Mouse (Mus musculus): ENCODE measurements around the gene Rbbp5. TPM values are rescaled to one million over a fixed set of nuclear protein-coding genes. Genes with fewer than 3 reads are reported as not detected.

Rbbp5 gene
- total and polyA plus RNA-seq, 3 experiments, result 33.3 to 43.5 TPM; not detected in 1

DNA sequence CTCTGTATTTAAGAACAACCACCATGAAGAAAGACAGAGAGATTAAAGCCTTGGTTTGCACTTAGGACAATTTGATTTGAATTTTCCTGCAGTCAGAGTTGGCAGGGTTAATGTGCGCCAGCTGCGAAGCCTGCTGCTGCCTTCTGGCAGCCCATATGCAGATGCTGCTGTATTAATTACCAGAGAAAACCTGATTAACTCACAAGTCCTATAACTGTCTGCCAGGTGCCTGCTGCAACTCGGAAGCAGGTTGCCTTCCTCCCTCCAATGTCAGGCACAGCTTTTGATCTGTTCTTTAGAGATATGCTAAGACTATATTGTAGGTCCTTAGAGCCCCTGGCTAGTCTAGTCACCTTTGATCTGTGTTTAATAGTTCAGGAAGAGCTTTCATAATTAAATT, 46.3 kb upstream of the Rbbp5 start:
- H3K79me2 ChIP-seq (ENCODE audit: control insufficient read depth, insufficient read depth, low read length, poor library complexity), result no peaks in the 10 kb centered on the region
- H3K9ac ChIP-seq (ENCODE audit: control insufficient read depth, low read depth, low read length, poor library complexity, severe bottlenecking), result no peak overlapping the region
- no peaks in the 10 kb centered on the region for H3K9me3 ChIP-seq (replicated peaks; ENCODE audit: insufficient read depth, low read length)
- no peaks in the 10 kb centered on the region for H3K4me1 ChIP-seq (ENCODE audit: control insufficient read depth in 1 of 2, insufficient read depth in 2 of 2, low read length in 2 of 2)
- H3K27ac ChIP-seq (ENCODE audit: control insufficient read depth, low read depth, low read length), result no peak overlapping the region
- H3K4me3 ChIP-seq (ENCODE audit: control insufficient read depth in 1 of 2, insufficient read depth in 1 of 2, low read depth in 2 of 2, low read length in 2 of 2), result no peak overlapping the region
- H3K27me3 ChIP-seq (ENCODE audit: control insufficient read depth in 1 of 2, insufficient read depth in 2 of 2, low read length in 2 of 2), result no peaks in the 10 kb centered on the region
- DNase-seq (ENCODE audit: low read depth, low spot score), result no peak
- TF ChIP-seq TBP (IDR thresholded peaks at IDR 0.05; ENCODE audit: low read depth, low read length), result no peak
- TF ChIP-seq ZNF384 (IDR thresholded peaks at IDR 0.05; ENCODE audit: low read depth, low read length), result no peak
- TF ChIP-seq HCFC1 (IDR thresholded peaks at IDR 0.05; ENCODE audit: low read depth, low read length), result no peak
- TF ChIP-seq ZC3H11A (IDR thresholded peaks at IDR 0.05; ENCODE audit: low read depth, low read length), result no peak
- no peak for TF ChIP-seq BHLHE40 (IDR thresholded peaks at IDR 0.05; ENCODE audit: borderline replicate concordance, low read depth, low read length)
- TF ChIP-seq ZKSCAN1 (IDR thresholded peaks at IDR 0.05; ENCODE audit: low read depth, low read length), result no peak
- no peak for TF ChIP-seq SMC3 (IDR thresholded peaks at IDR 0.05; ENCODE audit: low read depth, low read length)
- TF ChIP-seq USF2 (IDR thresholded peaks at IDR 0.05; ENCODE audit: borderline replicate concordance in 1 of 2, insufficient read depth in 1 of 2, low read depth in 1 of 2, low read length in 2 of 2), result no peak
- TF ChIP-seq MEF2A (IDR thresholded peaks at IDR 0.05; ENCODE audit: extremely low read depth, insufficient replicate concordance, low read depth, low read length, poor library complexity, severe bottlenecking), result no peak
- TF ChIP-seq MXI1 (IDR thresholded peaks at IDR 0.05; ENCODE audit: low read depth, low read length), result no peak
- TF ChIP-seq CTCF (IDR thresholded peaks at IDR 0.05 in 2 of 3, conservative IDR thresholded peaks at IDR 0.05 in 1 of 3; ENCODE audit: control insufficient read depth in 1 of 3, insufficient read depth in 1 of 3, low read depth in 2 of 3, low read length in 3 of 3, poor library complexity in 1 of 3, severe bottlenecking in 1 of 3), result no peak
- TF ChIP-seq MAX (IDR thresholded peaks at IDR 0.05; ENCODE audit: low read length), result no peak
- TF ChIP-seq UBTF (IDR thresholded peaks at IDR 0.05; ENCODE audit: borderline replicate concordance, insufficient read depth, low read depth, low read length), result no peak
- 0 out of 4 replicates have a peak, but pooled peaks cover 0 to 1% of the 10 kb centered on the region in 2 experiments for H3K36me3 ChIP-seq (ENCODE audit: control insufficient read depth in 1 of 2, insufficient read depth in 2 of 2, low read length in 2 of 2)

DNA sequence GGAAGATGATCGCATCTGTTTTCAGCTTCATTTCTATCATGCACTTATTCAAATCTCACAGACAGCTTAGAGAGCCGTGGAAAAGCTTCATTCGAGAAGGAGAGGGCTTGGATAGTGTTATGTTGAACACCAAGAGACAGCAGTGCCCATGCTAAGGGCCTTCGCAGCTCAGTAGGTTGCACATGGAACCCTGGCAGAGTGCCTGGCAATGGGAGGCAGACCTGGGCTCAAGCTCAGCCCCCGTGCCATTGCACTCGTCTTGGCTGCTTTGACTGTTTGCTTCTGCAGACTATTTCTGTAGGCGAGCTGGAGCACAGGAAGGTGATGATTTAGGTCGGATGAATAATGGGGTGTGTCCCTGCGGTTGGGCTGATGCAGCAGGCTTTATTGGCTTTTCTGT, 45.4 kb upstream of the Rbbp5 start:
- H3K79me2 ChIP-seq (ENCODE audit: control insufficient read depth, insufficient read depth, low read length, poor library complexity), result no peaks in the 10 kb centered on the region
- no peaks in the 10 kb centered on the region for H3K27me3 ChIP-seq (ENCODE audit: control insufficient read depth in 1 of 2, insufficient read depth in 2 of 2, low read length in 2 of 2)
- no peak overlapping the region for H3K27ac ChIP-seq (ENCODE audit: control insufficient read depth, low read depth, low read length)
- no peak overlapping the region for H3K9ac ChIP-seq (ENCODE audit: control insufficient read depth, low read depth, low read length, poor library complexity, severe bottlenecking)
- H3K4me1 ChIP-seq (ENCODE audit: control insufficient read depth in 1 of 2, insufficient read depth in 2 of 2, low read length in 2 of 2), result 0 out of 4 replicates have a peak, but pooled peaks cover 0 to 3% of the 10 kb centered on the region in 2 experiments
- peaks cover 1 to 2% of the 10 kb centered on the region in 2 experiments; a peak in 2 of 4 replicates for H3K36me3 ChIP-seq (ENCODE audit: control insufficient read depth in 1 of 2, insufficient read depth in 2 of 2, low read length in 2 of 2)
- no peak overlapping the region for H3K4me3 ChIP-seq (ENCODE audit: control insufficient read depth in 1 of 2, insufficient read depth in 1 of 2, low read depth in 2 of 2, low read length in 2 of 2)
- no peaks in the 10 kb centered on the region for H3K9me3 ChIP-seq (replicated peaks; ENCODE audit: insufficient read depth, low read length)
- no peak for DNase-seq (ENCODE audit: low read depth, low spot score)
- TF ChIP-seq MYB (IDR thresholded peaks at IDR 0.05; ENCODE audit: low read depth, low read length) (no peak), POLR2A (IDR thresholded peaks at IDR 0.05; ENCODE audit: control insufficient read depth in 1 of 2, insufficient read depth in 1 of 2, low read depth in 1 of 2, low read length in 2 of 2, poor library complexity in 1 of 2) (no peak), ZNF384 (IDR thresholded peaks at IDR 0.05; ENCODE audit: low read depth, low read length) (no peak), MAX (IDR thresholded peaks at IDR 0.05; ENCODE audit: low read length) (no peak), ELF1 (IDR thresholded peaks at IDR 0.05; ENCODE audit: low read depth, low read length) (no peak), TBP (IDR thresholded peaks at IDR 0.05; ENCODE audit: low read depth, low read length) (no peak), NELFE (IDR thresholded peaks at IDR 0.05; ENCODE audit: low read depth, low read length) (no peak), ZMIZ1 (IDR thresholded peaks at IDR 0.05; ENCODE audit: low read depth, low read length) (no peak), CHD1 (IDR thresholded peaks at IDR 0.05; ENCODE audit: low read depth, low read length) (no peak), E2F4 (IDR thresholded peaks at IDR 0.05; ENCODE audit: borderline replicate concordance, low read depth, low read length) (no peak), RAD21 (IDR thresholded peaks at IDR 0.05; ENCODE audit: low read depth, low read length) (no peak), TCF12 (IDR thresholded peaks at IDR 0.05; ENCODE audit: low read depth, low read length) (no peak), KAT2A (conservative IDR thresholded peaks at IDR 0.05; ENCODE audit: low read depth, low read length) (no peak), POLR2AphosphoS5 (IDR thresholded peaks at IDR 0.05; ENCODE audit: borderline replicate concordance, low read depth, low read length) (no peak), MXI1 (IDR thresholded peaks at IDR 0.05; ENCODE audit: low read depth, low read length) (no peak)

All from MEL (cell line).